Mouse (Mus musculus): ENCODE data around the gene Crcp. TPM values are rescaled to one million over a fixed set of nuclear protein-coding genes. Genes with fewer than 3 reads are reported as not detected.

Crcp gene
- polyA plus RNA-seq, 1 experiment from 2014 or later, result 66.5 TPM

GRCm38 (mm10) chr5:130003229-130003628 lies 25.9 kb upstream of the Crcp start:
- no peaks in the 10 kb centered on the region for H3K27me3 ChIP-seq
- H3K9ac ChIP-seq (replicated peaks), result no peak overlapping the region
- peak overlapping the region; percentile 76 for H3K4me2 ChIP-seq (replicated peaks)
- no peak overlapping the region for H3K27ac ChIP-seq (replicated peaks)
- ATAC-seq (ENCODE audit: low FRiP score, low read depth), result no peak
- H3K4me3 ChIP-seq, result no peak overlapping the region
- no peaks in the 10 kb centered on the region for H3K36me3 ChIP-seq
- H3K4me1 ChIP-seq, result peaks cover 12% of the 10 kb centered on the region; the same call in 1 of the 2 replicates
- WGBS, result 71% methylated on average over 7 of the region's 7 CpGs
- H3K9me3 ChIP-seq, result peaks cover 16% of the 10 kb centered on the region

- Histone ChIP-seq H3K4me2 (replicated peaks) (no peak overlapping the region), H3K27ac (replicated peaks) (no peak overlapping the region), H3K27me3 (no peaks in the 10 kb centered on the region), H3K36me3 (peaks cover 15% of the 10 kb centered on the region), H3K9ac (replicated peaks) (no peak overlapping the region), H3K4me1 (peaks cover 4% of the 10 kb centered on the region; the same call in 1 of the 2 replicates), H3K4me3 (no peak overlapping the region), H3K9me3 (peaks cover 24% of the 10 kb centered on the region)
- WGBS, result 95% methylated on average over 1 of the region's 1 CpGs
- ATAC-seq (ENCODE audit: low FRiP score, low read depth), result no peak
Measured at GRCm38 (mm10) chr5:130007344-130007743, 21.7 kb upstream of the Crcp start.

- Histone ChIP-seq H3K4me1 (no peaks in the 10 kb centered on the region), H3K9me3 (peaks cover 24% of the 10 kb centered on the region), H3K9ac (replicated peaks) (no peak overlapping the region), H3K4me2 (replicated peaks) (no peak overlapping the region), H3K27ac (replicated peaks) (no peak overlapping the region), H3K4me3 (no peak overlapping the region), H3K36me3 (peaks cover 22% of the 10 kb centered on the region), H3K27me3 (no peaks in the 10 kb centered on the region)
- WGBS, result 77% methylated on average over 6 of the region's 6 CpGs
- no peak for ATAC-seq (ENCODE audit: low FRiP score, low read depth)
Measured at GRCm38 (mm10) chr5:130008034-130008590, 21.0 kb upstream of the Crcp start.

- no peak overlapping the region for H3K4me2 ChIP-seq (replicated peaks)
- H3K9me3 ChIP-seq, result peaks cover 15% of the 10 kb centered on the region
- no peak overlapping the region for H3K27ac ChIP-seq (replicated peaks)
- no peak overlapping the region for H3K9ac ChIP-seq (replicated peaks)
- no peaks in the 10 kb centered on the region for H3K27me3 ChIP-seq
- H3K4me1 ChIP-seq, result no peaks in the 10 kb centered on the region
- peaks cover 22% of the 10 kb centered on the region for H3K36me3 ChIP-seq
- no peak for ATAC-seq (ENCODE audit: low FRiP score, low read depth)
- WGBS, result 95% methylated on average over 4 of the region's 4 CpGs
- no peak overlapping the region for H3K4me3 ChIP-seq
Measured at GRCm38 (mm10) chr5:130009784-130010183, 19.3 kb upstream of the Crcp start.

GRCm38 (mm10) chr5:130010961-130011360 lies 18.1 kb upstream of the Crcp start:
- no peaks in the 10 kb centered on the region for H3K27me3 ChIP-seq
- peaks cover 13% of the 10 kb centered on the region for H3K9me3 ChIP-seq
- no peak overlapping the region for H3K4me3 ChIP-seq
- 97% methylated on average over 5 of the region's 5 CpGs for WGBS
- no peak overlapping the region for H3K9ac ChIP-seq (replicated peaks)
- no peak overlapping the region for H3K4me2 ChIP-seq (replicated peaks)
- no peak for ATAC-seq (ENCODE audit: low FRiP score, low read depth)
- no peak overlapping the region for H3K27ac ChIP-seq (replicated peaks)
- H3K4me1 ChIP-seq, result no peaks in the 10 kb centered on the region
- H3K36me3 ChIP-seq, result peaks cover 33% of the 10 kb centered on the region

GRCm38 (mm10) chr5:130015104-130015503 lies 14.0 kb upstream of the Crcp start:
- no peak for ATAC-seq (ENCODE audit: low FRiP score, low read depth)
- H3K4me1 ChIP-seq, result no peaks in the 10 kb centered on the region
- no peak overlapping the region for H3K4me3 ChIP-seq
- WGBS, result 96% methylated on average over 3 of the region's 3 CpGs
- H3K9ac ChIP-seq (replicated peaks), result no peak overlapping the region
- H3K9me3 ChIP-seq, result peaks cover 9% of the 10 kb centered on the region
- H3K36me3 ChIP-seq, result peaks cover 37% of the 10 kb centered on the region
- no peak overlapping the region for H3K27ac ChIP-seq (replicated peaks)
- no peaks in the 10 kb centered on the region for H3K27me3 ChIP-seq
- no peak overlapping the region for H3K4me2 ChIP-seq (replicated peaks)

GRCm38 (mm10) chr5:130019461-130019860 lies 9.6 kb upstream of the Crcp start:
- Histone ChIP-seq H3K4me3 (no peak overlapping the region), H3K27me3 (no peaks in the 10 kb centered on the region), H3K4me2 (replicated peaks) (no peak overlapping the region), H3K4me1 (peaks cover 10% of the 10 kb centered on the region), H3K9me3 (no peaks in the 10 kb centered on the region), H3K27ac (replicated peaks) (no peak overlapping the region), H3K9ac (replicated peaks) (no peak overlapping the region), H3K36me3 (peaks cover 15% of the 10 kb centered on the region)
- no peak for ATAC-seq (ENCODE audit: low FRiP score, low read depth)
- WGBS, result 82% methylated on average over 8 of the region's 8 CpGs

- no peaks in the 10 kb centered on the region for H3K9me3 ChIP-seq
- H3K4me2 ChIP-seq (replicated peaks), result no peak overlapping the region
- H3K9ac ChIP-seq (replicated peaks), result no peak overlapping the region
- WGBS, result 58% methylated on average over 5 of the region's 5 CpGs
- no peak overlapping the region for H3K27ac ChIP-seq (replicated peaks)
- H3K4me1 ChIP-seq, result peaks cover 10% of the 10 kb centered on the region
- 0 out of 2 replicates have a peak, but pooled peaks cover under 1% of the 10 kb centered on the region for H3K36me3 ChIP-seq
- ATAC-seq (ENCODE audit: low FRiP score, low read depth), result no peak
- H3K27me3 ChIP-seq, result 0 out of 2 replicates have a peak, but pooled peaks cover 6% of the 10 kb centered on the region
- no peak overlapping the region for H3K4me3 ChIP-seq
Measured at GRCm38 (mm10) chr5:130021361-130021966, 7.6 kb upstream of the Crcp start.

- no peak overlapping the region for H3K4me3 ChIP-seq
- no peaks in the 10 kb centered on the region for H3K9me3 ChIP-seq
- H3K4me2 ChIP-seq (replicated peaks), result no peak overlapping the region
- H3K36me3 ChIP-seq, result no peaks in the 10 kb centered on the region
- H3K9ac ChIP-seq (replicated peaks), result no peak overlapping the region
- peaks cover 10% of the 10 kb centered on the region for H3K4me1 ChIP-seq
- WGBS, result 79% methylated on average over 7 of the region's 7 CpGs
- no peak overlapping the region for H3K27ac ChIP-seq (replicated peaks)
- ATAC-seq (ENCODE audit: low FRiP score, low read depth), result no peak
- H3K27me3 ChIP-seq, result peaks cover 14% of the 10 kb centered on the region; the same call in 1 of the 2 replicates
Measured at GRCm38 (mm10) chr5:130022366-130022765, 6.7 kb upstream of the Crcp start.

- Histone ChIP-seq H3K4me2 (replicated peaks) (peak overlapping the region; percentile 73), H3K4me1 (peaks cover 10% of the 10 kb centered on the region), H3K9me3 (no peaks in the 10 kb centered on the region), H3K27ac (replicated peaks) (no peak overlapping the region), H3K36me3 (no peaks in the 10 kb centered on the region), H3K27me3 (peaks cover 14% of the 10 kb centered on the region; the same call in 1 of the 2 replicates), H3K4me3 (peak overlapping the region; percentile 52; the same call in 1 of the 2 replicates), H3K9ac (replicated peaks) (0 out of 2 replicates have a peak overlapping the region, but pooled peaks have one; percentile 20)
- ATAC-seq (ENCODE audit: low FRiP score, low read depth), result no peak
- WGBS, result 39% methylated on average over 12 of the region's 12 CpGs
Measured at GRCm38 (mm10) chr5:130023067-130023766, 5.9 kb upstream of the Crcp start.

- peaks cover 10% of the 10 kb centered on the region for H3K4me1 ChIP-seq
- peak overlapping the region; percentile 45 for H3K9ac ChIP-seq (replicated peaks)
- peaks cover 14% of the 10 kb centered on the region; the same call in 1 of the 2 replicates for H3K27me3 ChIP-seq
- H3K36me3 ChIP-seq, result no peaks in the 10 kb centered on the region
- ATAC-seq (ENCODE audit: low FRiP score, low read depth), result peak; percentile 89
- H3K4me2 ChIP-seq (replicated peaks), result peak overlapping the region; percentile 73
- H3K9me3 ChIP-seq, result no peaks in the 10 kb centered on the region
- peak overlapping the region; percentile 52 for H3K4me3 ChIP-seq
- WGBS, result under 1% methylated on average over 32 of the region's 32 CpGs
- H3K27ac ChIP-seq (replicated peaks), result peak overlapping the region; percentile 63
Measured at GRCm38 (mm10) chr5:130023767-130024539, 5.1 kb upstream of the Crcp start.

Data from midbrain, embryonic 12.5 days (tissue).